Mouse (Mus musculus): ENCODE data around the gene Vmn1r5.

DNA sequence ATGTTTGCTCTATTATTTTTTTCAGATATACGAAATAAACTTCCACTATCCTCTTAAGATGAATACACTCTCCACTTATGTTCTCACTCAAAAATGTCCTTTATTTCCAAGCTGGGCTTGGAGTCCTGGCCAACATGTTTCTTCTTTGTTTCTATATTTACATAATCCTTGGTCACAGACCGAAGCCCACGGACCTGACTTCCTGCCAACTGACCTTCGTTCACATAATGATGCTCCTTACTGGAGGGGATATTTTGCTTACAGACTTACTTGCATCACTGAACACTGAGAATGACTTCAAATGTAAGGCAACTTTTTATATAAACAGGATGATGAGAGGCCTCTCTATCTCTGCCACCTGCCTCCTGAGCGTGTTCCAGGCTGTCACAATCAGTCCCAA lies 13.6 kb upstream of the Vmn1r5 start:
- TF ChIP-seq CTCF (IDR thresholded peaks at IDR 0.05; ENCODE audit: low read depth): no peak
- no peak for TF ChIP-seq EP300 (IDR thresholded peaks at IDR 0.05; ENCODE audit: low read depth)

All from heart, postnatal 0 days (tissue).